Comparison of ENCODE assay signal across 7 mouse cellular contexts in genomic region chr4:155841651-155842270, GRCm38 (mm10). TPM values are rescaled to one million over a fixed set of nuclear protein-coding genes. Genes with fewer than 3 reads are reported as not detected.
DNase-seq lines count a peak whose midpoint lies in the region; ATAC-seq and TF ChIP-seq lines count a peak whose summit lies in the region.

No protein-coding gene starts in this region.

- no peak overlapping the region for H3K27ac ChIP-seq in lung, embryonic 16.5 days (ENCODE audit: low read length)
- no peak overlapping the region for H3K27ac ChIP-seq in embryonic facial prominence, embryonic 14.5 days (replicated peaks; ENCODE audit: low read depth, low read length)
- no peak overlapping the region for H3K27ac ChIP-seq in hindbrain, postnatal 0 days

- H3K9me3 ChIP-seq in lung, embryonic 16.5 days (ENCODE audit: control insufficient read depth, low read length), result no peaks in the 10 kb centered on the region
- no peaks in the 10 kb centered on the region for H3K9me3 ChIP-seq in embryonic facial prominence, embryonic 14.5 days (ENCODE audit: control insufficient read depth, low read length)
- H3K9me3 ChIP-seq in hindbrain, postnatal 0 days (ENCODE audit: low read length), result no peaks in the 10 kb centered on the region

- no peak overlapping the region for H3ac ChIP-seq in myocyte (ENCODE audit: control insufficient read depth, insufficient read length)

- H3K27me3 ChIP-seq in lung, embryonic 16.5 days (ENCODE audit: control insufficient read depth, insufficient read depth, low read depth, low read length), result peaks cover 8% of the 10 kb centered on the region
- H3K27me3 ChIP-seq in embryonic facial prominence, embryonic 14.5 days (replicated peaks; ENCODE audit: control insufficient read depth, insufficient read depth, low read length), result no peaks in the 10 kb centered on the region
- H3K27me3 ChIP-seq in hindbrain, postnatal 0 days (ENCODE audit: insufficient read depth, low read length), result peaks cover 4% of the 10 kb centered on the region; the same call in 1 of the 2 replicates
- no peaks in the 10 kb centered on the region for H3K27me3 ChIP-seq in myocyte (ENCODE audit: control insufficient read depth, insufficient read depth, insufficient read length)

- H3K79me2 ChIP-seq in myocyte (ENCODE audit: control insufficient read depth, insufficient read depth), result peaks cover 6% of the 10 kb centered on the region

- peak overlapping the region; percentile 67 for H3K4me3 ChIP-seq in lung, embryonic 16.5 days (ENCODE audit: low read length)
- peak overlapping the region; percentile 52 for H3K4me3 ChIP-seq in embryonic facial prominence, embryonic 14.5 days (ENCODE audit: low read depth, low read length)
- peak overlapping the region; percentile 30; the same call in 1 of the 2 replicates for H3K4me3 ChIP-seq in hindbrain, postnatal 0 days (ENCODE audit: low read length)
- H3K4me3 ChIP-seq in myocyte, result peak overlapping the region; percentile 38

- 38% methylated on average over 38 of the region's 38 CpGs for WGBS in lung, embryonic 16.5 days
- 42% methylated on average over 38 of the region's 38 CpGs for WGBS in embryonic facial prominence, embryonic 14.5 days
- 41% methylated on average over 38 of the region's 38 CpGs for WGBS in hindbrain, postnatal 0 days

- H3K4me2 ChIP-seq in lung, embryonic 16.5 days (ENCODE audit: low read depth, low read length), result peak overlapping the region; percentile 92
- peak overlapping the region; percentile 94 for H3K4me2 ChIP-seq in embryonic facial prominence, embryonic 14.5 days (ENCODE audit: low read depth, low read length)
- peak overlapping the region; percentile 57 for H3K4me2 ChIP-seq in hindbrain, postnatal 0 days (ENCODE audit: low read depth, low read length)
- no peak overlapping the region for H3K4me2 ChIP-seq in myocyte (ENCODE audit: low read depth)

- H3K4me1 ChIP-seq in lung, embryonic 16.5 days (replicated peaks; ENCODE audit: control insufficient read depth, insufficient read depth, low read length), result peaks cover 41% of the 10 kb centered on the region
- peaks cover 34% of the 10 kb centered on the region for H3K4me1 ChIP-seq in embryonic facial prominence, embryonic 14.5 days (ENCODE audit: control insufficient read depth, insufficient read depth, low read length)
- H3K4me1 ChIP-seq in hindbrain, postnatal 0 days (ENCODE audit: insufficient read depth, low read length), result peaks cover 5% of the 10 kb centered on the region

- no peak for TF ChIP-seq POLR2A in myocyte (IDR thresholded peaks at IDR 0.05; ENCODE audit: insufficient read length, low read depth)

- H3K9ac ChIP-seq in lung, embryonic 16.5 days (ENCODE audit: low read length), result no peak overlapping the region; the same call in 1 of the 2 replicates
- no peak overlapping the region for H3K9ac ChIP-seq in embryonic facial prominence, embryonic 14.5 days (ENCODE audit: low read depth, low read length)
- H3K9ac ChIP-seq in hindbrain, postnatal 0 days (replicated peaks; ENCODE audit: low read length), result no peak overlapping the region

- no peak for ATAC-seq in lung, embryonic 16.5 days (ENCODE audit: low read depth)
- no peak for ATAC-seq in embryonic facial prominence, embryonic 14.5 days (ENCODE audit: low read depth)
- ATAC-seq in hindbrain, postnatal 0 days, result peak; percentile 4; the same call in 1 of the 2 replicates

- no peak for TF ChIP-seq CTCF in hindbrain, postnatal 0 days (IDR thresholded peaks at IDR 0.05; ENCODE audit: low read depth)

- H3K36me3 ChIP-seq in lung, embryonic 16.5 days (ENCODE audit: control insufficient read depth, insufficient read depth, low read length), result peaks cover 13% of the 10 kb centered on the region
- peaks cover 14% of the 10 kb centered on the region; the same call in 1 of the 2 replicates for H3K36me3 ChIP-seq in embryonic facial prominence, embryonic 14.5 days (ENCODE audit: control insufficient read depth, insufficient read depth, low read length)
- H3K36me3 ChIP-seq in hindbrain, postnatal 0 days (ENCODE audit: insufficient read depth, low read length), result no peaks in the 10 kb centered on the region
- H3K36me3 ChIP-seq in myocyte (ENCODE audit: control insufficient read depth, insufficient read depth), result peaks cover 6% of the 10 kb centered on the region

- DNase-seq in lung, postnatal 10 days, result no peak
- no peak for DNase-seq in embryonic facial prominence, embryonic 14.5 days (ENCODE audit: low spot score)
- no peak for DNase-seq in hindbrain, postnatal 0 days (ENCODE audit: low spot score)
- no peak for DNase-seq in thymus, postnatal 25 days
- no peak for DNase-seq in natural killer cell, adult 2 months (ENCODE audit: low spot score in 2 of 2)

TF ChIP-seq in myocyte, 11 proteins besides CTCF, POLR2A, EP300 and RAD21:
- no peak for TF ChIP-seq MYOG (IDR thresholded peaks at IDR 0.05; ENCODE audit: control insufficient read depth in 1 of 3, insufficient read depth in 1 of 3, insufficient read length in 2 of 3, low read depth in 2 of 3)
- no peak for TF ChIP-seq USF1 (IDR thresholded peaks at IDR 0.05; ENCODE audit: low read depth)
- no peak for TF ChIP-seq MAX (IDR thresholded peaks at IDR 0.05; ENCODE audit: low read depth)
- TF ChIP-seq SRF (IDR thresholded peaks at IDR 0.05; ENCODE audit: control insufficient read depth, insufficient read length, low read depth), result no peak
- TF ChIP-seq TCF12 (IDR thresholded peaks at IDR 0.05; ENCODE audit: insufficient read depth, poor library complexity, severe bottlenecking), result no peak
- TF ChIP-seq MYOD1 (IDR thresholded peaks at IDR 0.05; ENCODE audit: control insufficient read depth in 1 of 3, insufficient read length in 2 of 3, low read depth in 2 of 3), result no peak
- TF ChIP-seq E2F4 (IDR thresholded peaks at IDR 0.05; ENCODE audit: insufficient read depth), result no peak
- TF ChIP-seq POLR2AphosphoS2 (IDR thresholded peaks at IDR 0.05; ENCODE audit: insufficient read length, low read depth), result no peak
- no peak for TF ChIP-seq CEBPB (IDR thresholded peaks at IDR 0.05; ENCODE audit: insufficient read depth, poor library complexity, severe bottlenecking)
- no peak for TF ChIP-seq TCF3 (IDR thresholded peaks at IDR 0.05; ENCODE audit: insufficient read length, low read depth)
- TF ChIP-seq REST (IDR thresholded peaks at IDR 0.05; ENCODE audit: insufficient read depth, insufficient read length), result no peak

RNA-seq across cellular contexts. Expression of gene Mxra8, which starts 2.3 kb away (rescaled TPM):
- polyA plus RNA-seq in lung, embryonic 16.5 days (2015; fragmentation: Nextera tagmentation; extraction: Ambion mirVana), result 246 and 255 TPM in 2 replicates
- polyA plus RNA-seq in embryonic facial prominence, embryonic 14.5 days (2014; fragmentation: Nextera tagmentation; extraction: Ambion mirVana), result 138 and 142 TPM in 2 replicates
- total RNA-seq in hindbrain, postnatal 0 days (2014; rRNA removed), result 45.8 and 58.9 TPM in 2 replicates
- polyA plus RNA-seq in hindbrain, postnatal 0 days (2015; fragmentation: Nextera tagmentation; extraction: Ambion mirVana), result 39.4 and 41.6 TPM in 2 replicates
- polyA plus RNA-seq in myocyte (2012; fragmentation: generic; extraction: Trizol), result 87.5 TPM

RNA-seq across cellular contexts. Expression of gene Dvl1, which starts 5.4 kb away (rescaled TPM):
- 4.5 and 6.0 TPM in 2 replicates for polyA plus RNA-seq in lung, embryonic 16.5 days (2015; fragmentation: Nextera tagmentation; extraction: Ambion mirVana)
- 9.7 and 12.0 TPM in 2 replicates for polyA plus RNA-seq in embryonic facial prominence, embryonic 14.5 days (2014; fragmentation: Nextera tagmentation; extraction: Ambion mirVana)
- 141 and 166 TPM in 2 replicates for total RNA-seq in hindbrain, postnatal 0 days (2014; rRNA removed)
- 16.0 and 16.4 TPM in 2 replicates for polyA plus RNA-seq in hindbrain, postnatal 0 days (2015; fragmentation: Nextera tagmentation; extraction: Ambion mirVana)
- polyA plus RNA-seq in myocyte (2012; fragmentation: generic; extraction: Trizol), result 98.4 TPM

RNA-seq across cellular contexts. Expression of gene Aurkaip1, which starts 10.7 kb away (rescaled TPM):
- polyA plus RNA-seq in lung, embryonic 16.5 days (2015; fragmentation: Nextera tagmentation; extraction: Ambion mirVana), result 141 and 146 TPM in 2 replicates
- 126 and 129 TPM in 2 replicates for polyA plus RNA-seq in embryonic facial prominence, embryonic 14.5 days (2014; fragmentation: Nextera tagmentation; extraction: Ambion mirVana)
- 110 and 143 TPM in 2 replicates for total RNA-seq in hindbrain, postnatal 0 days (2014; rRNA removed)
- 162 and 175 TPM in 2 replicates for polyA plus RNA-seq in hindbrain, postnatal 0 days (2015; fragmentation: Nextera tagmentation; extraction: Ambion mirVana)
- polyA plus RNA-seq in myocyte (2012; fragmentation: generic; extraction: Trizol), result 152 TPM

RNA-seq across cellular contexts. Expression of gene Tas1r3, which starts 21.4 kb away (rescaled TPM):
- 0.24 and 0.30 TPM in 2 replicates for polyA plus RNA-seq in lung, embryonic 16.5 days (2015; fragmentation: Nextera tagmentation; extraction: Ambion mirVana)
- 0.36 and 0.38 TPM in 2 replicates for polyA plus RNA-seq in embryonic facial prominence, embryonic 14.5 days (2014; fragmentation: Nextera tagmentation; extraction: Ambion mirVana)
- total RNA-seq in hindbrain, postnatal 0 days (2014; rRNA removed), result 0.04 and 1.5 TPM in 2 replicates
- polyA plus RNA-seq in hindbrain, postnatal 0 days (2015; fragmentation: Nextera tagmentation; extraction: Ambion mirVana), result 0.13 and 0.23 TPM in 2 replicates
- 0.17 TPM for polyA plus RNA-seq in myocyte (2012; fragmentation: generic; extraction: Trizol)

RNA-seq across cellular contexts. Expression of gene Cptp, which starts 27.5 kb away (rescaled TPM):
- 15.6 and 16.4 TPM in 2 replicates for polyA plus RNA-seq in lung, embryonic 16.5 days (2015; fragmentation: Nextera tagmentation; extraction: Ambion mirVana)
- 15.6 and 16.5 TPM in 2 replicates for polyA plus RNA-seq in embryonic facial prominence, embryonic 14.5 days (2014; fragmentation: Nextera tagmentation; extraction: Ambion mirVana)
- 31.3 and 41.8 TPM in 2 replicates for total RNA-seq in hindbrain, postnatal 0 days (2014; rRNA removed)
- 26.8 and 27.9 TPM in 2 replicates for polyA plus RNA-seq in hindbrain, postnatal 0 days (2015; fragmentation: Nextera tagmentation; extraction: Ambion mirVana)
- 10.5 TPM for polyA plus RNA-seq in myocyte (2012; fragmentation: generic; extraction: Trizol)
